Mouse (Mus musculus) stomach, adult 2 months (tissue): ENCODE measurements around the gene Lce1e. TPM values are rescaled to one million over a fixed set of nuclear protein-coding genes. Genes with fewer than 3 reads are reported as not detected.

Experiments
- polyA plus RNA-seq: library from polyadenylated mRNA; depleted of rRNA; stranded (reverse); fragments of >200 nt; gene quantifications from 2 replicates; pipeline ENCODE4 v1.2.3, GENCODE M21; 2012; rRNA removed

Lce1e gene
- 50.9 and 159 TPM in 2 replicates for polyA plus RNA-seq

GRCm38 (mm10) chr3:92708974-92709373 lies at the start of gene Lce1e:
Gene Lce1e, minus strand, starts transcription at chr3:92709074.

GRCm38 (mm10) chr3:92752238-92752637 lies 43.4 kb upstream of the Lce1e start, which contains the start of gene Lce1g:
Gene Lce1g, minus strand, starts transcription at chr3:92752338.

GRCm38 (mm10) chr3:92738996-92739395 lies 30.1 kb upstream of the Lce1e start, which contains the start of gene Gm38119:
Gene Gm38119, minus strand, starts transcription at chr3:92739096.

GRCm38 (mm10) chr3:92720250-92720649 lies 11.4 kb upstream of the Lce1e start, which contains the start of gene Lce1f:
Gene Lce1f, minus strand, starts transcription at chr3:92720350.

GRCm38 (mm10) chr3:92687110-92687509 lies 21.8 kb downstream of the Lce1e start, which contains the start of gene Lce1d:
Gene Lce1d, minus strand, starts transcription at chr3:92687210.

GRCm38 (mm10) chr3:92678947-92679346 lies 29.9 kb downstream of the Lce1e start, which contains the start of gene Lce1c:
Gene Lce1c, plus strand, starts transcription at chr3:92679247.

GRCm38 (mm10) chr3:92670215-92670614 lies 38.7 kb downstream of the Lce1e start, which contains the start of gene Lce1a2:
Gene Lce1a2, minus strand, starts transcription at chr3:92670315.

Other genes starting within 250 kb of the Lce1e start
- 608 and 748 TPM in 2 replicates for gene Sprr1a, start 223.2 kb downstream of the Lce1e start, polyA plus RNA-seq
- gene Sprr4, start 208.6 kb downstream of the Lce1e start, polyA plus RNA-seq = not detected in 2 replicates
- 0.13 and 0.28 TPM in 2 replicates for gene 2310046K23Rik, start 174.6 kb downstream of the Lce1e start, polyA plus RNA-seq
- gene Ivl, start 135.3 kb downstream of the Lce1e start, polyA plus RNA-seq = 1.8 and 2.7 TPM in 2 replicates
- gene Smcp, start 120.1 kb downstream of the Lce1e start, polyA plus RNA-seq = not detected in 2 replicates
- 2.9 and 3.0 TPM in 2 replicates for gene 2210017I01Rik, start 101.6 kb downstream of the Lce1e start, polyA plus RNA-seq
- gene Lce6a, start 87.4 kb downstream of the Lce1e start, polyA plus RNA-seq = 0.77 and 3.0 TPM in 2 replicates
- gene Lce1a1, start 60.8 kb downstream of the Lce1e start, polyA plus RNA-seq = 113 and 390 TPM in 2 replicates
- 117 and 331 TPM in 2 replicates for gene Lce1b, start 52.1 kb downstream of the Lce1e start, polyA plus RNA-seq
- gene Lce1a2, start 38.8 kb downstream of the Lce1e start, polyA plus RNA-seq = 97.3 and 328 TPM in 2 replicates
- gene Lce1c, start 29.8 kb downstream of the Lce1e start, polyA plus RNA-seq = 108 and 297 TPM in 2 replicates
- 105 and 245 TPM in 2 replicates for gene Lce1d, start 21.9 kb downstream of the Lce1e start, polyA plus RNA-seq
- 83.4 and 310 TPM in 2 replicates for gene Lce1f, start 11.3 kb upstream of the Lce1e start, polyA plus RNA-seq
- gene Gm38119, start 30.0 kb upstream of the Lce1e start, polyA plus RNA-seq = 0.45 and 1.1 TPM in 2 replicates
- 41.5 and 134 TPM in 2 replicates for gene Lce1g, start 43.3 kb upstream of the Lce1e start, polyA plus RNA-seq
- 63.4 and 161 TPM in 2 replicates for gene Lce1h, start 56.0 kb upstream of the Lce1e start, polyA plus RNA-seq
- gene Lce1i, start 69.8 kb upstream of the Lce1e start, polyA plus RNA-seq = 70.5 and 204 TPM in 2 replicates
- gene Lce1j, start 81.4 kb upstream of the Lce1e start, polyA plus RNA-seq = 58.0 and 193 TPM in 2 replicates
- 34.9 and 89.6 TPM in 2 replicates for gene Lce1k, start 98.8 kb upstream of the Lce1e start, polyA plus RNA-seq
- 21.1 and 65.4 TPM in 2 replicates for gene Kprp, start 118.2 kb upstream of the Lce1e start, polyA plus RNA-seq
- 33.4 and 88.8 TPM in 2 replicates for gene Lce1l, start 142.2 kb upstream of the Lce1e start, polyA plus RNA-seq
- 17.7 and 52.2 TPM in 2 replicates for gene 2310050C09Rik, start 161.1 kb upstream of the Lce1e start, polyA plus RNA-seq
- 68.7 and 136 TPM in 2 replicates for gene Lce3a, start 217.2 kb upstream of the Lce1e start, polyA plus RNA-seq
- gene Lce3b, start 223.9 kb upstream of the Lce1e start, polyA plus RNA-seq = 78.3 and 161 TPM in 2 replicates
- 184 and 421 TPM in 2 replicates for gene Lce3c, start 235.4 kb upstream of the Lce1e start, polyA plus RNA-seq
- gene Lce3d, start 248.3 kb upstream of the Lce1e start, polyA plus RNA-seq = 26.4 and 44.7 TPM in 2 replicates